Mouse (Mus musculus) midbrain, embryonic 11.5 days (tissue): ENCODE data around the gene Hoxb6. TPM values are rescaled to one million over a fixed set of nuclear protein-coding genes. Genes with fewer than 3 reads are reported as not detected.

ENCODE experiments used
- ATAC-seq: fragments of 200-750 bp; cut with Nextera tagmentation; 2 replicates; pipeline ENCODE4 v1.8.0; 2017; ENCODE audit warnings: moderate TSS enrichment, moderate library complexity; ENCODE audit not compliant: low FRiP score
- DNase-seq: peaks from one replicate; pipeline ENCODE4 v3.0.0; 2015; ENCODE audit warnings: low spot score; ENCODE audit errors: missing footprints
- H3K27ac ChIP-seq: fragments of 300-500 bp; sonication (generic); 2 replicates; pipeline ENCODE4 v1.5.1; 2014; ENCODE audit warnings: low read depth, low read length
- H3K27me3 ChIP-seq: fragments of 300-500 bp; sonication (generic); 2 replicates; pipeline ENCODE4 v1.6.1; 2014; ENCODE audit warnings: mild to moderate bottlenecking, low read length, moderate library complexity, mixed read lengths; ENCODE audit not compliant: control insufficient read depth, insufficient read depth
- H3K36me3 ChIP-seq: fragments of 300-500 bp; sonication (generic); 2 replicates; pipeline ENCODE4 v1.6.1; 2014; ENCODE audit warnings: mild to moderate bottlenecking, low read length, moderate library complexity, mixed read lengths; ENCODE audit not compliant: control insufficient read depth, insufficient read depth
- H3K4me1 ChIP-seq: fragments of 300-500 bp; sonication (generic); 2 replicates; pipeline ENCODE4 v1.6.1; 2014; ENCODE audit warnings: low read length; ENCODE audit not compliant: control insufficient read depth, insufficient read depth
- H3K4me2 ChIP-seq: fragments of 300-500 bp; sonication (generic); 2 replicates; pipeline ENCODE4 v1.6.1; 2014; ENCODE audit warnings: mild to moderate bottlenecking, moderate library complexity
- H3K4me3 ChIP-seq: fragments of 300-500 bp; sonication (generic); 2 replicates; pipeline ENCODE4 v1.5.1; 2014; ENCODE audit warnings: low read depth, low read length
- H3K9ac ChIP-seq: fragments of 300-500 bp; sonication (generic); 2 replicates; pipeline ENCODE4 v1.6.1; 2014; ENCODE audit warnings: low read length
- H3K9me3 ChIP-seq: fragments of 300-500 bp; sonication (generic); 2 replicates; pipeline ENCODE4 v1.6.1; 2016; ENCODE audit warnings: low read length; ENCODE audit not compliant: control insufficient read depth
- WGBS: fragments of 180-500 bp; shearing (Covaris S2); extraction: QIAGEN DNeasy Blood & Tissue Kit; methylation state at CpG from one replicate; pipeline ENCODE4 v1.1.7; 2014; 5-methylcytosine and 5-hydroxymethylcytosine counted together
- polyA plus RNA-seq: library from polyadenylated mRNA; unstranded; fragments of >200 nt; fragmentation: Nextera tagmentation; extraction: Ambion mirVana; gene quantifications from 2 replicates; pipeline ENCODE4 v1.2.1, GENCODE M21; 2014

The Hoxb6 gene
- polyA plus RNA-seq, 1 experiment from 2014 or later = not detected

DNA sequence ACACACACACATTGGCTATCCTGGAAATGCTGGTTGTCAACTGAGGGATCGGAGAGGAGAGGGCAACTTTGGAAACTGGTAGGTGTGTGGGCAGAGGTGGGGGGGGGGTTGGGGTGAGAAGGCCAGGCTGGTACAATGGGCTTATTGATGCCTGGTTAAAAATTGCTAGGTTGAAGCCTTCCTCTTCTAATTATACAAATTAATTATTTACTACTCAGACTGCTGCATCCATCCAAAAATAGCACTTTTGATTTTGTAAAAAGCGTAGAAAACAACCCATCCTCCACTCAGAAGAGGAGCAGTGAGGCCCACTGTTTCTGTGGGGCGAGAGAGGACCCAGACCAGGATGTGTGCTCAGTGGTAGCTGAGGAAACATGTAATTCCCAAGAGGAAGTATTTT is 42.7 kb downstream of the Hoxb6 start:
- H3K4me2 ChIP-seq = no peak overlapping the region
- no peak overlapping the region for H3K27ac ChIP-seq
- H3K9me3 ChIP-seq = no peaks in the 10 kb centered on the region
- H3K36me3 ChIP-seq = no peaks in the 10 kb centered on the region
- DNase-seq (no peak), ATAC-seq (no peak)
- H3K4me1 ChIP-seq = no peaks in the 10 kb centered on the region
- WGBS = 32% methylated on average over 3 of the region's 3 CpGs
- no peak overlapping the region for H3K9ac ChIP-seq
- no peak overlapping the region for H3K4me3 ChIP-seq
- peaks cover 100% of the 10 kb centered on the region for H3K27me3 ChIP-seq

DNA sequence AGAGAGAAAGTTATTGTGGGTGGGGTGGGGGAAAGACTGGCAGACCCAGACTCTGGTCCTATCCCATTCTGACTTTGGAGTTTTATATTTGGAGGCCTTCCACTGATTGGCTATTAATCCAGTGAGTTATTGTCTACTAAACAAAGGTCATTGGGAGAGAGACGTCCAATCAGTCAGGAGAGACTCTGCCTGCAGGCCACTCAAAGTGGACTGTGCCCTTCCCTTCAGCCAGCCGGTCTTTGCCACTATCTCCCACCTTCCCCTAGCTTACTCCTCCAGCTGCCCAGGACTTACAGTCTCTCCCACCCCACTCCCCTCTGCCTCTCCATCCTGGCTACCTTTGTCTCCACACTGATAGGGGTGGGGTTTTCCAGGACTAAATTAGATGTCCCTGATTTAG is 44.3 kb downstream of the Hoxb6 start:
- no peaks in the 10 kb centered on the region for H3K36me3 ChIP-seq
- H3K4me3 ChIP-seq = no peak overlapping the region
- H3K27me3 ChIP-seq = peaks cover 100% of the 10 kb centered on the region
- no peaks in the 10 kb centered on the region for H3K4me1 ChIP-seq
- no peaks in the 10 kb centered on the region for H3K9me3 ChIP-seq
- no peak for ATAC-seq
- no peak overlapping the region for H3K4me2 ChIP-seq
- no peak for DNase-seq
- WGBS = 0% methylated on average over 2 of the region's 2 CpGs
- no peak overlapping the region for H3K27ac ChIP-seq
- H3K9ac ChIP-seq = no peak overlapping the region

DNA sequence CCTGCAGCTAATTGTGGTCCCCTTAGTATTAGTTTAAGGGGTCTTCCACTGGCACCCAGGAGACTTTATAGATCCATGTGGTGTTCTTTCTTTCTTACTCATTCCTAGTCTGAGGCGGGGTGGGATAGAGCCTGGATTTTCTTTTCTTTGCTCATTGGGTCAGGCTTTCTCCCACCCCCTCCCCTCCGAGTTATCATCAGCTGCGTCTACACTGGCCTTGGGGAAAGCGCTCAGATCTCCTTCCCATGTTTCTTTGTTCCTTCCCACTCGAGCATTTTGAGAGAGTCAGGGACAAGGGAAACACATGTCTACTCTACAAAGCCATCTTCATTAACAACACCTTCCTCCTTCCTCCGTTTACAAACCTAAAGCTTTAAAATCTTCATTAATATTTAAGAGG is 44.8 kb downstream of the Hoxb6 start:
- Histone ChIP-seq H3K36me3 (no peaks in the 10 kb centered on the region), H3K4me2 (no peak overlapping the region), H3K27ac (no peak overlapping the region), H3K4me3 (no peak overlapping the region), H3K27me3 (peaks cover 100% of the 10 kb centered on the region), H3K9me3 (no peaks in the 10 kb centered on the region), H3K4me1 (no peaks in the 10 kb centered on the region), H3K9ac (no peak overlapping the region)
- ATAC-seq = no peak
- DNase-seq = no peak
- WGBS = under 1% methylated on average over 6 of the region's 6 CpGs

DNA sequence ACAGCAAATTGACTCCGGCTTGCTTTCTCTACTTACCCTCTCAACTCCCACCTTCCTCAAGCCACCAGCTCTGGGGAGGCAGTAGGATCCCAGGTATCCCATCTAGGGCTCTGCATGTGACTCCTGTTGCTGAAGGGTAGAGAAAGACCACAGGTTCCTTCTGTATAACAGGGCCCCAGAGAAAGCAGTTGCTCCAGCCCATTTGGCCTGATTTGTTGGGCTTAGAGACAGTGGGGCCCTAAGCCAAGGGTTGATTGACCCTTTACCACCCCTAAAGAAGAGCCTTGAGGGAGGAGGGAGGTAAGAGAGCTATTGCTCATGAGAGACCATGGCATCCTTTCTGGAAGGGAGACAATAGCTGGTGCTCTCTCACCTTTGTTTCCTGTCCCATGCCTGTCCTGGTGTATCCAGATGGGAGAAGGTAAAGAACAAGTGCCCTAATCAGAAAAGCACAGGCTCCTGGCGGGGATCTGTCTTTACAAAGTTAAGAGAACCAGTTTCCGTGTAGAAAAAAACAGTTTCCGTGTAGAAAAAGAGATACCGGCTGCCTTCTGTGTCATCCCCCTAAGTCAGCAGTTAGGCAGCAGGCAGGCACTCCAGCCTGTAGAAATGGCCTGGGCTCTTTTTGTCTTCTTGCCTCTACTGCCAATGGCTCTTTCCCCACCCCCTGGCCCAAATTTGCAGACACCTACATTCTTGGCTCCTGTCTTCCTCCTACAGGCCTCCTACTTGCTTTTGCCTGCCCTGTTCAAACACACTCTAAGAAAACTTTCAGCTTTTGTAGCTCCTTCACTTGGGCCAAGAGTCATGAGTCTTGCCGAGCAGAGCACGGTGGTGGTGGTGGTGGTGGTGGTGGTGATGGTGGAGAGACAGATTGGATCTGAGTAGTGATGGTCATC is 46.9 kb downstream of the Hoxb6 start:
- 13% methylated on average over 7 of the region's 7 CpGs for WGBS
- H3K4me1 ChIP-seq = no peaks in the 10 kb centered on the region
- H3K36me3 ChIP-seq = no peaks in the 10 kb centered on the region
- H3K4me2 ChIP-seq = no peak overlapping the region
- H3K27me3 ChIP-seq = peaks cover 100% of the 10 kb centered on the region
- H3K9ac ChIP-seq = no peak overlapping the region
- ATAC-seq (no peak), DNase-seq (no peak)
- H3K4me3 ChIP-seq = no peak overlapping the region
- no peak overlapping the region for H3K27ac ChIP-seq
- no peaks in the 10 kb centered on the region for H3K9me3 ChIP-seq

DNA sequence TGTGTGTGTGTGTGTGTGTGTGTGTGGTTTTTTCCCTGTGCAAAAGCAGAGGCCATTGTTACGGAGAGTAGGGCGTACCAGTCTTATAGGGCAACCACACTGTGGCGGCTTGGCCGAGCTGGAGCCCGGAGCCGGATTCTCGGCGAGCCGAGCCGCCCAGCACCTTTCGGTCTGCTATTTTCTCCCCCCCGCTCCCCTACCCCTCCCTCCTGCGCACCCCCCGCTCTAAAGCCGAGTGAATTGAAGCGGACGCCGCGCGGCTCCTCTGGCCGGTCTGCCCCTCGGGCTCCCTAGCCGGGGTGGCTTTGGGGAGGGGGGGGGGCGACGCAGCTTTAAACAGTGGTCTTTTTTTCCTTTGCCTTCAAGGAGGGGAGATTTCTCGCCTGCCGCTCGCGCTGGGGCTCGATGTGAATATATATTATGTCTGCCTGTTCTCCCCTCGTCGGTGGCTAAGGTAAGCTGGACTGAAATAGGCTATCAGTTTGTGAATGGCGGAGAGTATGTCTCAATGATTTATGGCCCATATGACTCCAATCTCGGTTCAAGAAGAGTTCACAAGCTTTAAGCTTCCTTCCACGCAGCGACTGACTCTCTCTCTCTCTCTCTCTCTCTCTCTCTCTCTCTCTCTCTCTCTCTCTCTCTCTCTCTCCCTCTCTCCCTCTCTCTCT is 48.6 kb downstream of the Hoxb6 start:
- ATAC-seq = no peak
- Histone ChIP-seq H3K27me3 (peaks cover 100% of the 10 kb centered on the region), H3K27ac (no peak overlapping the region), H3K4me3 (no peak overlapping the region), H3K9ac (no peak overlapping the region), H3K9me3 (no peaks in the 10 kb centered on the region), H3K4me2 (no peak overlapping the region), H3K4me1 (no peaks in the 10 kb centered on the region), H3K36me3 (no peaks in the 10 kb centered on the region)
- WGBS = under 1% methylated on average over 32 of the region's 36 CpGs
- no peak for DNase-seq

DNA sequence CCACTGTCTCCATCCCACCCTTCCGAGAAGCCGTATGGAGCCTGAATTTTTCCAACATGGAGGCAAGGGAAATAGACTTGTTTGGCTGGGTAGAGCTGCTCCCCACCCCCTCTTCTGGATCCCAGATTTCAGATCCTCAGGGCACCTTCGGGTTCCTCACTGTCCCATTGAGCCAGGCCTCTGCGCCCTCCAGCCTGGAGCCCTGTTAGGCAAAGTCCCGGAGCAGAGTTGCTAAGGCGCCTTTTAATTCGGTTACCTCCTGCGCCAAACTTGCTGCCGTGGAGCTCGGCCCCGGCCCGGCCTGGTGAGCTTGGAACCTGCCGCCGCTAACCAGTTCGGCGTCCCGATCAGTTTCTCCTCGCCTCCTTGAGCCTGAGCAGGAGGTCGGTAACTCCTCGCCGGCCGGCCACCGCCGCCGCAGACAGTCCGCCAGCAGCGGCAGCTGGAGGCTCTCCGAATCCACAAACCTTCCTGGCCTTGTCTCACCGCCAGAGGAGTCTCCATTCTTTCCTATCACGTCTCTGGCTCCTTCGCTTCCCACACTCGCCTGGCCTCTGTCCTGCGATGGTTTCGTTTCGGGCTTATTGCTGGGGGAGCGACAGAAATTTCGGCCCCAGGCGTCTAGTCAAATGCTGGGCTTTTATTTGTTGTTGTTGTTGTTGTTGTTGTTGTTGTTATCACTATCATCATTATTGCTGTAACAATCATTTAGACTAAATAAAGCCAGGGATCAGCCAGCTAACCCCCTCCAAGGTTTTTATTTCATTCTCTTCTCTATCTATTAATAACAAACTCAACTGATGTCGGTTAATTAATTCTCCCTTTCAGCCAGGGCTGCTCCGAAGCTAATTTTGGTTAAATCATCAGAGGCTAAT is 49.7 kb downstream of the Hoxb6 start:
- no peak for ATAC-seq

DNA sequence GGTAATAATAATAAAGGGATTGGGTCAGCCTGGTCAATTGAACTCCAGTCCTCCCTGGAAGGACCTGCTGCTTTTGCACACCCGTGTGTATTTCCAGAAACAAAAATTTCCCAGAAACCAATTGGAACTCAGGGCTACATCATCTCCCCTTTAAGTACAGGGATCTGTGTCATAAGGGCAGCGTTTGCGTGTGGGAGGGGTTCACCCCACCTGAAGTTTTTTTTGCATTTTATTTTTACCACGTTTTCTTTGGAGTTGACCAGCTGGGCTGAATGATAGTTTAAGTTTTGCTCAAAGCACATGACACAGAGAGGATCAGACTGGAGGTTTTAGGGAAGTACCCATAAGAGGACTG is 50.3 kb downstream of the Hoxb6 start:
- Histone ChIP-seq H3K4me3 (no peak overlapping the region), H3K27me3 (peaks cover 98% of the 10 kb centered on the region), H3K36me3 (no peaks in the 10 kb centered on the region), H3K4me1 (no peaks in the 10 kb centered on the region), H3K9ac (no peak overlapping the region), H3K9me3 (no peaks in the 10 kb centered on the region), H3K4me2 (no peak overlapping the region), H3K27ac (no peak overlapping the region)
- ATAC-seq = no peak
- peak; percentile 93 for DNase-seq
- 1% methylated on average over 4 of the region's 4 CpGs for WGBS

More for the DNA sequence above, 49.7 kb downstream of the Hoxb6 start:
- Histone ChIP-seq H3K9me3 (no peaks in the 10 kb centered on the region), H3K27ac (no peak overlapping the region), H3K36me3 (no peaks in the 10 kb centered on the region), H3K4me1 (no peaks in the 10 kb centered on the region), H3K9ac (no peak overlapping the region), H3K4me2 (no peak overlapping the region), H3K27me3 (peaks cover 100% of the 10 kb centered on the region), H3K4me3 (no peak overlapping the region)
- DNase-seq = peak; percentile 94
- under 1% methylated on average over 40 of the region's 40 CpGs for WGBS

DNA sequence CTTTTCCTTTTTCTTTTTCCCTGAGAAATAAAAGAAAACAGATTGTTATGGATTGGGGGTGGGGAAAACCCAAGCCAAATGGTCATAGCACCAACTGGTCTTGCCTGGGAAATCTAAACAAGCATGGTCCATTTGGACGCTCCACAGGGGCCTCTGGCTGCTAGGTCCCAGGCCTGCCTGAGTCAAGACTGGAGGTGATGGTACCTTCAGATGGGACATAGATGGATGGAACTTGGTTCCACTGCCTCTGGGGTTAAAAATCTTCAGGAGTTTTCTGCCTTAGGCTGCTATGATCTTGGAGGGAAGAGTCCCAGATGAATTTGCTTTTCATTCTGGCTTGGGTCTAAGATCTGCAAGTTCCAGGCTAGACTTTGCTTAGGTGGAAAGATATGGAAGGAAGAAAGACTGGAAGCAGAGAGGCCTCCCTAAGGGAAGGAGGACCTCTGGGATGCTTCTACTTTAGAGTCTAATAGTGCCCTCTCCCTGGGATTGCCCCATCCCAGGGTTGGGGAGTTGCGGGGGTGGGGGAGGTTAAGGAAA is 51.0 kb downstream of the Hoxb6 start:
- Histone ChIP-seq H3K9ac (no peak overlapping the region), H3K4me1 (no peaks in the 10 kb centered on the region), H3K4me2 (no peak overlapping the region), H3K27ac (no peak overlapping the region), H3K36me3 (no peaks in the 10 kb centered on the region), H3K9me3 (no peaks in the 10 kb centered on the region), H3K4me3 (no peak overlapping the region), H3K27me3 (peaks cover 97% of the 10 kb centered on the region)
- DNase-seq = no peak
- no peak for ATAC-seq
- 1% methylated on average over 2 of the region's 2 CpGs for WGBS
